Mouse (Mus musculus): ENCODE measurements at regions not wholly inside any gene's neighbourhood (a gene's known extent, or its start where the extent isn't known, plus 50 kb on each side); places are given as distances from the start of the nearest gene placed in this dataset.

DNA sequence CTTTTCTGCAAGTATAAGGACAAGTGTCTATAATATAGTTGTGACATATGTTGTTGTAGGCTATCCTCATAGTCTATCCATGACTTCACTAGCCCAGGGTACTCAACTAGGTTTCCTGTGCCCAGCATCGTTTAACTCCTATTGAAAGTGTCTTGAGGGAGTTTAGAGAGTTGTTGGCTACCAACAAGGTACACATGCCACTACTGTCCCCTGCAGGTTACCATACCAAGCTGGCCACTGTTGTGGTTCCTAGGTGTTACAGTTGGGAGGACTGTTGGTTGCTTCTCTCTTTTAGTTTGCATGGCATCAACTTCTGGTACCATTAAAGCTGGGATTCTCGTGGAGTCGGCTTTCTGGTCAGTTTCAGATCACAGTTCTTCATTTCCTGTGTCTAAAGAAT lies 990.7 kb downstream of the Pdha2 start:
- no peak for DNase-seq (ENCODE audit: low read depth, low spot score)

DNA sequence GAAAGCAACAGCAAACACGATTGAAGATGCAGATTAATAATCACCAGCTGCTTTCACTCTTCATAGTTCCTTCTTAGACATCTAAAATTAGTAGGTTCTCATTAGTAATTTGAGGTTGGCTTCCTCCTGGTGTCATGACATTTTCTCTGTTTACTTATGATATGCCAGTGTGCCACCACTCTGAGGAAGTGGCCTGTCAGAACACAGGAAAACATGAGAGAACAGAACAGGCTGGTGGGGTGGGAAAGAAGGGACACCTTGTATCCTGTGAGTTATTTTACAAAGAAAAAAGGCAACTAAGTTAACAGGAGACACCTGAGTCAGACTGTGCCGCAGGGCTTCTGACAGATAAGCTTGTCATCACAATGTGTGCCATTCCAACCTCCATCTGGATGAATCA lies 981.4 kb downstream of the Pdha2 start:
- DNase-seq (ENCODE audit: low read depth, low spot score), result no peak

DNA sequence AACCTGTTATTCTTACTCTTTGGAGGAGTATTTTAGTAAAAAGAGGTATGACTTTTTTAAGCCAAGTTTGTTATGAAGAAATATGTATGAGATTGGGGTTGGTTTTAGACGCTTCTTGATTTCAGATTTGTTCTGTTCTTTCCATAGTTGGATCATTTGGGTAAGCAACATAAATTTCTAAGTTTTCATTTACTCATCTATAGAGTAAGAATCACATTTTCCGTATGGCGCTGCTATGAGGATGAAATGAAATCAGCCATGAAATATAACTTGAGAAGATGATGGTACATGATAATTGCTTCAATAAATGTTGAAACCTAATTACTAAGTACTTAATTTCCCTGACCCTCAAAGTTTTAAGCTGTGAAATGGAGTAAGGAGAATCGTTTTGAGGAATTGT lies 979.0 kb downstream of the Pdha2 start:
- no peak for DNase-seq (ENCODE audit: low read depth, low spot score)

DNA sequence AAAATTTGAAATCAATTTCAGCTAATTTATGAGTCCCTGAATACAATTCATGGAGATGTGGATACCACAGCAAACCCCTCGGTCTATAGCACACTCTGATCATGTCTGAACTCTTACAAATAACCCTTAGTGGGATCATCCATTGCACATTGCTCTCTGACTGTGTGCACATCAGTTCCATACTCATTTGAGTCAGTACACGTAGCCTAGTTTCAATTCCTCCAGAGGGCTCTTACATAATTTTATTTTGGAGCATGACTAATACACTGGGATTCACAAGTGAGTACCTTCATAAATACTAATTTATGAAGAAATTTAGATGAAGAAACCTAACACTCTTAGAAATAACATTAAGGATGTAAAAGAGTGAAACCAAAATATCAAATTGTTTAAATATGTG lies 978.3 kb downstream of the Pdha2 start:
- DNase-seq (ENCODE audit: low read depth, low spot score), result no peak

GRCm38 (mm10) chr3:140239276-140239675 lies 972.9 kb downstream of the Pdha2 start:
- no peak for DNase-seq (ENCODE audit: low read depth, low spot score)

Measured in A20 (cell line).